Mouse (Mus musculus): Measurements from ENCODE around the gene Olfr1417. TPM values are rescaled to one million over a fixed set of nuclear protein-coding genes. Genes with fewer than 3 reads are reported as not detected.
A peak's percentile ranks its signal among the peaks of the same experiment; 100 is the strongest.

The Olfr1417 gene
- total and polyA plus RNA-seq, 2 experiments from 2014 or later: not detected

DNA sequence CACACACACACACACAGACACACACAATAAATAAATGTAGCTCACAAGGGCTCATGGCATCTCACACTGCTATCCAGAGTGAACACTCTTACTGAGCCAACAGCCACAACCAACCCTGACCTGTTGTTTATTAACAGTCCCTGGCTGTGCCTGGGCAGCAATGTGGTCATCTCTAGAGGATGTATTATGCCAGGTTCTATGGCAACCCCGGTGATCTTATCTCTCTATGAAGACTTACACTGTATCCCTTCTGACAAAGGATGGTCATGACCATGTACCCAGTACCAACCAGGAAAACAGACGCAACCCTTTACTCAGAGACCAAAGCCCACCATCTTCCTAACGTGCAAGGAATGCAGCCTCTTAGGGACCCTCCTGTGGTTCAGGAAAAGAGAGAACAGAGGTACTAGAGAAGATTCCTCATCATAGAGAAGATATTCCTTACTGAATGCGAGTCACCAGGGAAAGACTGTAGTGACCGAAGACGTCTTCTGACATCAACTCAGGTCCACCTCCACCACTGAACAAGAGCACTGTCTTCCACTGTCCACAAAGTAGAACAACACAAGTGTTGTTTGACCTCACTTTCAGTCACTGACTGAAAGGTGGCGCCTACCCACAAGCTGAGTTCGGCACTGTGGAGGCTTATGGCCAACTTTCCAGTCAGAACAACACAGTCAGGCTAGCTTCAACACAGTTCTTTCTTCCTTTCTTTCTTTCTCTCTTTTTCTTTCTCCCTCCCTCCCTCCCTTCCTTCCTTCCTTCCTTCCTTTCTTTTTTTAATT lies 38.3 kb downstream of the Olfr1417 start:
- no peaks in the 10 kb centered on the region for H3K36me3 ChIP-seq (replicated peaks; ENCODE audit: control insufficient read depth, insufficient read depth, low read length)
- H3K9ac ChIP-seq (replicated peaks; ENCODE audit: low read depth, low read length): no peak overlapping the region
- ATAC-seq (ENCODE audit: insufficient read depth, low read depth) (no peak), DNase-seq (ENCODE audit: low spot score) (peak; percentile 22)
- H3K4me3 ChIP-seq (ENCODE audit: low read depth, low read length): no peak overlapping the region
- no peak overlapping the region for H3K4me2 ChIP-seq (ENCODE audit: low read depth, low read length)
- H3K9me3 ChIP-seq (replicated peaks; ENCODE audit: control insufficient read depth, low read length): no peaks in the 10 kb centered on the region
- 65% methylated on average over 8 of the region's 8 CpGs for WGBS
- H3K4me1 ChIP-seq (ENCODE audit: control insufficient read depth, insufficient read depth): no peaks in the 10 kb centered on the region
- no peaks in the 10 kb centered on the region for H3K27me3 ChIP-seq (ENCODE audit: control insufficient read depth, insufficient read depth, low read length)
- TF ChIP-seq EP300 (IDR thresholded peaks at IDR 0.05; ENCODE audit: low read depth): no peak
- peak; percentile 39 for TF ChIP-seq CTCF (IDR thresholded peaks at IDR 0.05; ENCODE audit: low read depth)
- H3K27ac ChIP-seq (ENCODE audit: low read depth): no peak overlapping the region

GRCm38 (mm10) chr19:11794447-11794846 lies 44.6 kb downstream of the Olfr1417 start:
- Histone ChIP-seq H3K27me3 (ENCODE audit: control insufficient read depth, insufficient read depth, low read length) (no peaks in the 10 kb centered on the region), H3K36me3 (replicated peaks; ENCODE audit: control insufficient read depth, insufficient read depth, low read length) (no peaks in the 10 kb centered on the region), H3K4me3 (ENCODE audit: low read depth, low read length) (no peak overlapping the region), H3K4me2 (ENCODE audit: low read depth, low read length) (no peak overlapping the region), H3K27ac (ENCODE audit: low read depth) (no peak overlapping the region), H3K4me1 (ENCODE audit: control insufficient read depth, insufficient read depth) (no peaks in the 10 kb centered on the region), H3K9ac (replicated peaks; ENCODE audit: low read depth, low read length) (no peak overlapping the region), H3K9me3 (replicated peaks; ENCODE audit: control insufficient read depth, low read length) (no peaks in the 10 kb centered on the region)
- TF ChIP-seq CTCF (IDR thresholded peaks at IDR 0.05; ENCODE audit: low read depth): no peak
- no peak for TF ChIP-seq EP300 (IDR thresholded peaks at IDR 0.05; ENCODE audit: low read depth)
- DNase-seq (ENCODE audit: low spot score): no peak
- 67% methylated on average over 6 of the region's 6 CpGs for WGBS
- no peak for ATAC-seq (ENCODE audit: insufficient read depth, low read depth)

GRCm38 (mm10) chr19:11793741-11794359 lies 45.2 kb downstream of the Olfr1417 start:
- Histone ChIP-seq H3K9ac (replicated peaks; ENCODE audit: low read depth, low read length) (no peak overlapping the region), H3K36me3 (replicated peaks; ENCODE audit: control insufficient read depth, insufficient read depth, low read length) (0 out of 2 replicates have a peak, but pooled peaks cover 5% of the 10 kb centered on the region), H3K4me3 (ENCODE audit: low read depth, low read length) (no peak overlapping the region), H3K4me1 (ENCODE audit: control insufficient read depth, insufficient read depth) (no peaks in the 10 kb centered on the region), H3K9me3 (replicated peaks; ENCODE audit: control insufficient read depth, low read length) (no peaks in the 10 kb centered on the region), H3K4me2 (ENCODE audit: low read depth, low read length) (no peak overlapping the region), H3K27ac (ENCODE audit: low read depth) (no peak overlapping the region), H3K27me3 (ENCODE audit: control insufficient read depth, insufficient read depth, low read length) (no peaks in the 10 kb centered on the region)
- DNase-seq (ENCODE audit: low spot score) (no peak), ATAC-seq (ENCODE audit: insufficient read depth, low read depth) (no peak)
- 68% methylated on average over 2 of the region's 2 CpGs for WGBS
- TF ChIP-seq EP300 (IDR thresholded peaks at IDR 0.05; ENCODE audit: low read depth): no peak
- TF ChIP-seq CTCF (IDR thresholded peaks at IDR 0.05; ENCODE audit: low read depth): no peak

GRCm38 (mm10) chr19:11791825-11792224 lies 47.2 kb downstream of the Olfr1417 start:
- H3K9me3 ChIP-seq (replicated peaks; ENCODE audit: control insufficient read depth, low read length): no peaks in the 10 kb centered on the region
- TF ChIP-seq EP300 (IDR thresholded peaks at IDR 0.05; ENCODE audit: low read depth) (no peak), CTCF (IDR thresholded peaks at IDR 0.05; ENCODE audit: low read depth) (no peak)
- no peaks in the 10 kb centered on the region for H3K27me3 ChIP-seq (ENCODE audit: control insufficient read depth, insufficient read depth, low read length)
- ATAC-seq (ENCODE audit: insufficient read depth, low read depth): no peak
- H3K4me1 ChIP-seq (ENCODE audit: control insufficient read depth, insufficient read depth): no peaks in the 10 kb centered on the region
- no peak overlapping the region for H3K4me2 ChIP-seq (ENCODE audit: low read depth, low read length)
- no peak overlapping the region for H3K9ac ChIP-seq (replicated peaks; ENCODE audit: low read depth, low read length)
- no peak overlapping the region for H3K27ac ChIP-seq (ENCODE audit: low read depth)
- 63% methylated on average over 5 of the region's 5 CpGs for WGBS
- no peak for DNase-seq (ENCODE audit: low spot score)
- no peak overlapping the region for H3K4me3 ChIP-seq (ENCODE audit: low read depth, low read length)
- 0 out of 2 replicates have a peak, but pooled peaks cover 6% of the 10 kb centered on the region for H3K36me3 ChIP-seq (replicated peaks; ENCODE audit: control insufficient read depth, insufficient read depth, low read length)

DNA sequence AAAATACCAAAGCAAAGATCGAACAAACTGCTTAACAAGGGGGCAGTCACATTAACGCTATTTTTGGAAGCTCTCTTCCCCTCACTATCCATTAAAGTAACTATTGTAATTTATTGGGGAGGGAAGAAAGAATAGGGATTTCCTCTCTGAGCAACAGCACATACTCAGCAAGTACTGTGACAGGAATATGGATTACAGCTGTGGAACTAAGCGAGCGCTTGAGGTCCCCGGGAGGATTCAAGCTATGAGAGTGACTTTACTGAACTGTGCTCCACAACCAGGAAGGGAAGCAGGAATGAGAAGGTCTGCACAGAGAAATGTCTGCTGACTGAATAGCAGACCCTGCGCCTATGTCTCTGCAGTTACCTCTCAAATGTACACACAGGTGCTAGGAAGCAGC lies 50.1 kb downstream of the Olfr1417 start:
- Histone ChIP-seq H3K4me2 (ENCODE audit: low read depth, low read length) (no peak overlapping the region), H3K9ac (replicated peaks; ENCODE audit: low read depth, low read length) (no peak overlapping the region), H3K27ac (ENCODE audit: low read depth) (no peak overlapping the region), H3K9me3 (replicated peaks; ENCODE audit: control insufficient read depth, low read length) (no peaks in the 10 kb centered on the region), H3K4me3 (ENCODE audit: low read depth, low read length) (no peak overlapping the region), H3K36me3 (replicated peaks; ENCODE audit: control insufficient read depth, insufficient read depth, low read length) (0 out of 2 replicates have a peak, but pooled peaks cover 6% of the 10 kb centered on the region), H3K4me1 (ENCODE audit: control insufficient read depth, insufficient read depth) (no peaks in the 10 kb centered on the region), H3K27me3 (ENCODE audit: control insufficient read depth, insufficient read depth, low read length) (no peaks in the 10 kb centered on the region)
- TF ChIP-seq EP300 (IDR thresholded peaks at IDR 0.05; ENCODE audit: low read depth): no peak
- TF ChIP-seq CTCF (IDR thresholded peaks at IDR 0.05; ENCODE audit: low read depth): no peak
- WGBS: 79% methylated on average over 6 of the region's 6 CpGs
- no peak for ATAC-seq (ENCODE audit: insufficient read depth, low read depth)
- DNase-seq (ENCODE audit: low spot score): no peak
